Mouse (Mus musculus) brain, embryonic 14.5 days (tissue): ENCODE results near the gene Selenoo. TPM values are rescaled to one million over a fixed set of nuclear protein-coding genes. Genes with fewer than 3 reads are reported as not detected.

Experiments
- DNase-seq: peaks from one replicate; pipeline ENCODE4 v3.0.0-alpha.2; 2011; ENCODE audit warnings: low read depth
- CTCF ChIP-seq: fragments of 200-500 bp; IDR thresholded peaks from 2 replicates; pipeline ENCODE4 v1.5.1; 2012; ENCODE audit warnings: inconsistent platforms, mild to moderate bottlenecking, moderate library complexity, borderline replicate concordance; ENCODE audit not compliant: insufficient read depth, insufficient read length; ENCODE audit errors: extremely low read depth
- POLR2A ChIP-seq: fragments of 200-500 bp; IDR thresholded peaks from 2 replicates; pipeline ENCODE4 v1.6.1; 2012; ENCODE audit warnings: mild to moderate bottlenecking, inconsistent platforms, borderline replicate concordance; ENCODE audit not compliant: poor library complexity, insufficient read depth, insufficient read length, severe bottlenecking; ENCODE audit errors: extremely low read depth
- polyA plus RNA-seq: library from polyadenylated mRNA; depleted of rRNA; stranded (reverse); fragments of >200 nt; gene quantifications from 2 replicates; pipeline ENCODE4 v1.2.3, GENCODE M21; 2012; rRNA removed

Selenoo gene
- polyA plus RNA-seq, 1 experiment: 37.9 TPM

GRCm38 (mm10) chr15:89146537-89146936, 57.7 kb downstream of the Selenoo start:
- DNase-seq: peak; percentile 68
- no peak for TF ChIP-seq CTCF
- no peak for TF ChIP-seq POLR2A

GRCm38 (mm10) chr15:89147024-89147423, 58.1 kb downstream of the Selenoo start:
- TF ChIP-seq CTCF: no peak
- TF ChIP-seq POLR2A: no peak
- DNase-seq: peak; percentile 60

- DNase-seq: peak; percentile 35
- TF ChIP-seq POLR2A: no peak
- TF ChIP-seq CTCF: no peak
Observed at GRCm38 (mm10) chr15:89147456-89147855, 58.6 kb downstream of the Selenoo start.

GRCm38 (mm10) chr15:89147895-89148294, 59.0 kb downstream of the Selenoo start:
- TF ChIP-seq POLR2A (no peak), CTCF (no peak)
- no peak for DNase-seq

GRCm38 (mm10) chr15:89148496-89149270, 59.8 kb downstream of the Selenoo start:
- DNase-seq: peak; percentile 50
- TF ChIP-seq CTCF: no peak
- TF ChIP-seq POLR2A: no peak

- TF ChIP-seq POLR2A (peak; percentile 60), CTCF (no peak)
- DNase-seq: peak; percentile 82
Observed at GRCm38 (mm10) chr15:89149271-89150040, 60.6 kb downstream of the Selenoo start, which contains the start of gene Mapk11. Gene Mapk11, minus strand, starts transcription at chr15:89149628.

Other genes with a start within 250 kb of the Selenoo start
- 14.7 and 18.5 TPM in 2 replicates for gene Pim3, start 226.9 kb upstream of the Selenoo start, polyA plus RNA-seq
- gene Ttll8, start 134.7 kb upstream of the Selenoo start, polyA plus RNA-seq: 0.25 and 0.26 TPM in 2 replicates
- 15.1 and 20.5 TPM in 2 replicates for gene Mlc1, start 110.1 kb upstream of the Selenoo start, polyA plus RNA-seq
- not detected in 2 replicates for gene Mov10l1, start 106.2 kb upstream of the Selenoo start, polyA plus RNA-seq
- gene Panx2, start 29.4 kb upstream of the Selenoo start, polyA plus RNA-seq: 14.7 and 24.0 TPM in 2 replicates
- gene Trabd, start 14.0 kb upstream of the Selenoo start, polyA plus RNA-seq: 36.0 and 40.8 TPM in 2 replicates
- 45.9 and 50.3 TPM in 2 replicates for gene Tubgcp6, start 34.0 kb downstream of the Selenoo start, polyA plus RNA-seq
- gene Hdac10, start 39.6 kb downstream of the Selenoo start, polyA plus RNA-seq: 33.1 and 58.3 TPM in 2 replicates
- 12.8 and 15.5 TPM in 2 replicates for gene Mapk12, start 51.6 kb downstream of the Selenoo start, polyA plus RNA-seq
- gene Mapk11, start 60.5 kb downstream of the Selenoo start, polyA plus RNA-seq: 61.9 and 75.4 TPM in 2 replicates
- gene Plxnb2, start 91.7 kb downstream of the Selenoo start, polyA plus RNA-seq: 194 and 213 TPM in 2 replicates
- 134 and 196 TPM in 2 replicates for gene Dennd6b, start 107.4 kb downstream of the Selenoo start, polyA plus RNA-seq
- gene Ppp6r2, start 122.5 kb downstream of the Selenoo start, polyA plus RNA-seq: 129 and 168 TPM in 2 replicates
- gene Sbf1, start 226.2 kb downstream of the Selenoo start, polyA plus RNA-seq: 186 and 229 TPM in 2 replicates
- gene Adm2, start 233.6 kb downstream of the Selenoo start, polyA plus RNA-seq: 0.11 TPM in 1 of 2 replicates, not detected in the other
- gene Miox, start 245.3 kb downstream of the Selenoo start, polyA plus RNA-seq: not detected in 2 replicates